Mouse (Mus musculus) layer of hippocampus, postnatal 25 days (tissue): ENCODE results near the gene Cdk5rap1. TPM values are rescaled to one million over a fixed set of nuclear protein-coding genes. Genes with fewer than 3 reads are reported as not detected.
"Not testable (repeated sequence)": the region's sequence is repeated elsewhere in the genome, so short reads cannot be mapped to it uniquely, and the experiment has no call there.

Experiments
- DNase-seq, 2 experiments: peaks; one replicate each; pipeline ENCODE4 v3.0.0; 2022; ENCODE audit warnings: mixed read lengths in 2 of 2, low spot score in 1 of 2; ENCODE audit errors: extremely low spot score in 1 of 2
- total RNA-seq, 2 experiments: library from RNA; stranded (reverse); gene quantifications; 2 replicates each; pipeline ENCODE4 v1.2.3; 2021

Cdk5rap1 gene
- total RNA-seq, 2 experiments from 2014 or later: 17.7 to 18.7 TPM

DNA sequence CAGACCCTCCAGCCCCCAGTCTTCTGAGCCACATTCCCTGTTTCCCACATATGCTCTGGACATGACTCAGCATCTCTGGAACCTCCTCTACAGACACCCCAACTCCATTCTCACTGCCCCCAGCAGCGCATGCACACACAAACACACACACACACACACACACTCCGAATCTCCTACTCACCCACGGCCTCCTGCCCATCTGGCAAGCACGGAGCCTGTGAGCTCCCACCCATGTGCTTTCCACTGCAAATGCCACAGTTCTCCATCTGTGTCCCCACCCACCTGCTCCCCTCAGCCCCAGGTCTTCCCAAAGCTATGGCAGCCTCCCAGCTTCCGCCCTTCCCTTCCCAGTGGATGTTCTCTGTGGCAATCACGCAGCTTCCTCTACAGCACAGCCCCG lies 6.3 kb upstream of the Cdk5rap1 start:
- DNase-seq: peak; percentile 69 to 71

DNA sequence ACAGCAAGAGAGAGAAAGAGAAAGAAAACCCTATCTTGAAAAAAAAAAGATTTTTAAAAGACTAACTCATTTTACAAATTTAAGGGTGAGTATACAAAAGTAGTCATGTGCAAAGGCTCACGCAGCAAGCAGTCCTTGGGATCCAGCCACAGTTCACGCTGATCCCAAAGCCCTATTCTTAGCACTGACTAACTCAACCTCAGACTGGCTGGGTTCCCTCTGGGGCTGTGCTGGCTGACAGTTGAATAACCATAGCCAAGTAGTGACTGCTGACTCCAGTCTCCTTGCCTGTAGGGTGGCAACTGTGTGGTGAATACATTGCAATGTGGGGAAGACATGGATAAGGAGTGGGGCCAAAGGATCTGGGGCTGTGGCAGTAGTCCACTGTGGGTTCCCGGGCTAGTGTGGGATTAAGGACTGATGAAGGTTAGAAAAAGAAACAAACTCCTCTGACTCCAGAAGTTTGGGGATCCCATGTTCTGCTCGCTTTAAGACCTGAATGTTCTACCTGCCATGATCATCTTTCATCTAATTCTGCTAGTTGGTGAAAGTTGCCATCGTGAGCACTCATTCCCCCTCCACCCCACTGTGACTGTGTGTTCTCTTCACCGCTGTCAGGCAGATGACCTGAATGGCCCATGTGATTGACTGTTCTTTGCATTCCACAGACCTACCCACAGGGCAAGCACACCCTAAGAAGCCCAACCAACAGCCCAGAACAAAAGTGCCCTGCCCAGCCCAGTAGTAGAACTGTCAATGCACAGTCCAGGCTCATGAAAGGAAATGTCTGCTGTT lies 2.2 kb upstream of the Cdk5rap1 start:
- no peak for DNase-seq

DNA sequence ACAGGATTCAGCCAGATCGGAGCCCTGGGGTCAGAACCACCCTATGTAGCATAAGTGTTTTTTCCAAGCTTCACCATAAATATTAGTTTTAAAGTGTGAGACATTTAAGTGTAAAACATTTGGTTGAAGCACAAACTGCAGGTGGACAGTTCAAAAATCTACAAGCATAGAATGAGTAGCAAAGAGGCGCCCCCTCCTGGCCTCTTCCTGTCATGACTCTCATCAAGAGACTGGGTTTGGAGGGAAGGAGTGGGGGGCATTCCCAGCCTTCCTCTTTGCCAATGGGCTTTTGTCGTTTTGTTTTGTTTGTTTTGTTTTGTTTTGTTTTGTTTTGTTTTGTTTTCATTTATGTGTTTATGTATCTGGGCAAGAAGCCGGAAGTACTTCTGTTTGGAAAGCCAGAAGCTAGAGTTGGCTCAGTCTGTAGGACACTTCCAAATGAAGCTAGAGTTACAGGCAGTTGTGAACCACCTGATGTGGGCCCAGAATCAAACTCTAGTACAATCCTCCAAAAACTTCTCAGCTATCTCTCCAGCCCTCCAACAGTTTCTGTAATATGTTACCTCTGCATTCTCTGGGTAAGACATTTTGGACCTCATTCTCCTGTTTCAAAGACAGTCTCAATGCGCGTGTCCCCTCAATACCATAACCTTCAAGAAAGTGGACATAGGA lies 1.3 kb upstream of the Cdk5rap1 start:
- DNase-seq: peak; percentile 44 to 72

DNA sequence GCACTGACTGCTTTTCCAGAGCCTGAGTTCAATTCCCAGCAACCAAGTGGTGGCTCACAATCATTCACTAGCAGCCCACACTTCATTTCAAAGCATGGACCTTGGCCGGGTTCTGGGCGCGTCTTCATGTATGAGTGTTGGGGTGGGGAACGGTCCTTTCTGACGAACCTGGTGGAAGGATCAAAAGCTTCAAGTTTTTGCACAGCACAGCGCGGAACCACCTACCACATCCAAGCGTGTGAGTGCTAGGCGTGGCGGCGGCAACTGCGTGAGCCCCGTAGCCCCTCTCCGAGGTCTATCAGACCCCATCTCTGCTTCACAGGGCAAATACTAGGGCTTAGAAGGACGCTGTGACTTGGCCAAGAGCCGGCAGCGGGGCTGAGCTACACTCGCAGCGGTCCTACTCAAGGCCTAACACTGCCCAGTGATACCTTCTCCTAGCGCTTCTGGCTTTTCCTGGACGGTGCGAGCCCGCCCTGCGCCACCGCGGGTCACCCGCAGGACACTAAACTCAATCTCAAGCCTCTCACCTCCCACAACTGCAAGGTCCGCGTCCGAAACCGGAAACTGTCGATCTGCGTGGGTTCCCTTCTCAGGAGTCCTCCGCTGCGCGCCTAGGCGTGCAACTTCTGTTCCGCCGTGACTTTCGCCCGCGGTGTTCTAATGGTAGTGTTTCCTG lies 520 bp downstream of the Cdk5rap1 start:
- DNase-seq: peak; percentile 84 to 86

DNA sequence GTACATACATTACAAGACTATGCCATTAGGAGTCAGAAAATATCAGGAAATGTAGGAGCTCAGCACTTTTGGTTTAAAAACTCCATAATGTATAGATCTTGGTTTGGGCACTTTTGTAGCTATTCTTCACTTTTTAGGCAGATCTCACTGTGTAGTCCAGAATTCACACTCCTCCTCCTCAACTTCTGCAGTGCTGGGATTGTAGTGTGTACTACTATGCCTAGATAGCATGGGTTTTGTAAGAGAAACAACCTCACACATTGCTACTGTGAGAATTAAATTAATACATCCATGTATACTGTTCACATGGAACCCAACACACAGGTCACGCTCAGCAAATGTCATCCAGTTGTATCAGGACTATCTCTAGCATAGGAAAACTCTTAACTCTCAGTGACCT lies 5.3 kb downstream of the Cdk5rap1 start:
- no peak for DNase-seq

DNA sequence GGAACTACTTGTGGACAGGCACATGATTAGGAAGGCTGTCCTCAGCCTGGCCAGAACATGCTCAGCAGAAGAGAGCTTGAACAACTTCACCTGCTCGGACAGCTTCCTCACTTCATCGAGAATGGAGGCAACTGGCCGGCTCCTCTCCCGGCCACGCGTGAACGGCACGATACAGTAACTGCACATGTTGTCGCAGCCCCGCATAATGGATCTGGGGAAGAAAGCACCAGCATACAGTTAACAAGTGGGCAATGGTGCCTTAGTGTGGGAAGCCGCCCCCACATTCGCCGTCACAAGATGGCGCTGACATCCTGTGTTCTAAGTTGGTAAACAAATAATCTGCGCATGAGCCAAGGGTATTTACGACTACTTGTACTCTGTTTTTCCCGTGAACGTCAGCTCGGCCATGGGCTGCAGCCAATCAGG lies 18.8 kb downstream of the Cdk5rap1 start:
- not testable (repeated sequence) for DNase-seq

DNA sequence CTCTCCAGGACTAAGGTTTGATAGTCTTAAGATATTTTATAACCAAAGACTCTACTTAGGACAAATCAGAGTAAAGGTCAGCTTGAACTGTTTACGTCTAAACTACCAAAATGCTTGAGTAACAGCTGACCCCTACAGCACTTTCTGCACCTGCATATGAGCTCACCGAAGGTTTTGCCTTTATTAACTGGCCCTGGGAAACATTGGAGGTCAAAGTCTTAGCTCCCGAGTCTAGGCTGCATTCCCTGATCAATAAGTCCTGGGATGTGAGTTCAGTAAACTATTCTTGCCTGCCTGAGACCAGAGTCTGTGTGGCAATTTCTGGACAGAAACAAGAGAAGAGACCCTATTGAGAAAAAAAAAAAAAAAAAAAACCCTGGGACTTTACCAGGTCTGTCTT lies 24.7 kb downstream of the Cdk5rap1 start:
- no peak for DNase-seq

DNA sequence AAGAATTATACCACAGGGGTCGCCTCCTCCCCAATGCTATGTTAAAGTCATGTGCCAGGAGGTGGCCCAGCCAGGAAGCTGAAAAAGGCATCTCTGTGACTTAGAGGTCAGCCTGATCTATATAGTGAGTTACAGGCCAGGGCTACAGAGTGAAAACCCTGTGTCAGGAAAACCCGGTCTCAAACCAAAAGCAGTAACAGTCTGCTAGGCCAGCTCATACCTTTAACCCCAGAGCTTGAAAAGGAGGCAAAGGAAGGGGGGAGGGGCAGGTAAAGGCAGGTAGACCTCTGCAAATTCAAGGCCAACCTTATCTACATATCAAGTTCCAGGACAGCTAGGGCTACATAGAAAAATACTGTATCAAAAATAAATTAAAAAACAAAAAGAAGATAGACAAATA lies 33.5 kb downstream of the Cdk5rap1 start:
- DNase-seq: no peak

DNA sequence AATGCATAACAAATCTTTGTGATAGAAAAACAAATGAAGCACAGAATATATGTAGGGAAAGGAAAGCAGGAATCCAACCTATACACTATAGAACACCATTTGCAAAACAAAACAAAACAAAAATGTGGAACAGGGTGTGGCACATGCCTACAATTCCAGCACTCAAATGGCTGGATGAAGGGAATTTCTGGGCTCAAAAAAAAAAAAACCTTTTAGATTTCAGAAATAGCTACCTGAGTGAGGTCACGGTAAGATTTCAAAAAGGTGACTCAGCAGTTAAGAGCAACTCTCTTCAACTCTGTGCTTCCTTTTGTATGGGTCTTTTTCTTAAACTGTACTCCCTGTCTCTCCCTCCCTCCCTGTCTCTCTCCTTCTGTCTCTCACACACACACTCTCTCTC lies 34.6 kb downstream of the Cdk5rap1 start:
- DNase-seq: no peak

DNA sequence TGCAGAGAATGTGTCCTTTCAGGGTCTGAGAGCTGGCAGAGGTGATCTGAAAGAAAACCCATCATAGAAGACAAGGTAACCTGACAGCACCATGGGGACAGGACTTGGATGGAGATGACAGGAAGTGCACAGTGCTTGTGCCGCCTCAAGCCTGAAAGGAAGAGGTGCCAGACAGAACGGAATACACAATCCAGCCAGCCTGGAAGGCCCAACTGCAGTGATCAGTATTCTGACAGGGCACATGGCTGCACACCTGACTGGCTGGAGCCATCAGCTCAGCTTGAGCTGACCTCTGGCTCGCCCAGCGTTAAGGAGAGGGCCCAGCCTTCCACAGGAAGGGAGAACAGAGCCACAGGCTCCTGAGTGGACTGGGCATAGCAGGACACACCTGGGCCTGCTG lies 37.2 kb downstream of the Cdk5rap1 start:
- DNase-seq: no peak

DNA sequence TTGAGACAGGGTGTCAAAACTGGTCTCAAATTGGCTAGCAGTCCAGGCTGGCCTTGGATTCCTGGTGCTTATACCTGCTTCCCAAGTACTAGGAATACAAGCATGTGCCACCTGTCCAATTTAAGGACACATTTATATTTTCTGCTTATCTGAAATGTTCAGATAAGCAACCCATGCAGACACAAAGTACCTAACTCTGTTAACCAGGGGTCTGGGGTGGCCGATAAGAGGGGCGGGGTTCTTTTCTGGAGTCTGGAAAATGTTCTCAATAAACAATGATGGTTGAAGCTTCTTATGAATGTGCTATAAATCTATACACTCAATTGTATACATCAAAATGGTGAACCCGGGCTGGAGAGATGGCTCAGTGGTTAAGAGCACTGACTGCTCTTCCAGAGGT lies 46.0 kb downstream of the Cdk5rap1 start:
- no peak for DNase-seq

DNA sequence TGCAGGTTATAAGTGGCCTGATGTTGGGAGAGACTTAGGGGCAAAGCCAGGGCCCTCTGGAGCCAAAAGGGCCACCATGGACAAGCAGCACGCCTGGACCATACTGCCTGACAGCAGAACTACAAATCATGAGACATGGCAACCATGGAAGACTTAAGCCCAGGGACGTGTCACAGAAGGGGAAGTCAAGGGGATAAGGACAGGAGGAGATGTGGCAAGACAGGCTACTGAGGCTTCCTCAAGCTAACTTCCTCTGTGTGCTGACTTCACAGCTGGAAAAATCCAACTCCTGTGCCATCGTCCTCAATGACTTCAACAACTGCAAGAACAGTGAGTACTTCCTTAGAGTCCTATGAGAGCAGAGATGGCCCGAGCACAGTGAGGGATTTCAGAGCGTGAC lies 59.0 kb downstream of the Cdk5rap1 start:
- not testable (repeated sequence) for DNase-seq

DNA sequence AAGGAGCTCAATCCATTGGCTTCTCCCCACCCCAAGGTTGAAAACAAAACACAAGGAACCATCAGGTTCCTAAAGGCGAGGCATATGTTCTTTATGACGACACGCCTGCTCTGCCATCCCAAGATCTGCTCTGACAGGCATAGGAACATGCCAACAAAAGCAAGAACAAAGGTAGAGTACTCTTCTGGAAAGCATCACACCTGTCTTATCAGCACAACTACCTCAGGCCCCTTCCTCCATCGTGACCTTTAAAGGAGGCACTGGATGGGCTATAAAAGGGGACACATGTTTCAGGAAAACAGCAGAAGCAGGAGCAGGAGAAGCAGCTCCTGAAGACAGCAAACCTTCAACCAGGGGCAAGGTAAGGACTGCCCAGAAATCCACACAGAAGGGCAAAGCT lies 65.9 kb downstream of the Cdk5rap1 start, which contains the start of gene Bpifb9b:
TSS of gene Bpifb9b (plus strand) at position 301 of the 400 bp plus-strand sequence.
- DNase-seq: not testable (repeated sequence)

DNA sequence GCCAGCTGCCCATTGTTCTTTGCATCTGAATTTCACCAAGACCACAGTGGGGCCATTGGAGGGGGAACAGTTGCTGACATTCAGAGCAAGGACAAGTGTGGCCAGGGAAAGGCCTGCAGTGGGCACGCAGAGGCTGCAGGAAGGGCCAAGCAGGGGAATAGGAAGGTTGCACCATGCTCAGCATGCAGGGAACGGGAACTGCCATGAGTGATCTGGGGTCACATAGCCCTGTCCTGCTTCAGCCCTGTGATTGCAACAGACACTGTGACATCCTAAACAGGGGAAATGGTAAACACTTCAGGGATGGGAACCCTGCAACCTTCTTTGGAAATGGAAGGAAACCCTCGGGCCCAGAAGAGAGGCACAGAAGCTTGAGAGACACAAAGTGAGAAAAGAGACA lies 68.2 kb downstream of the Cdk5rap1 start:
- not testable (repeated sequence) for DNase-seq

DNA sequence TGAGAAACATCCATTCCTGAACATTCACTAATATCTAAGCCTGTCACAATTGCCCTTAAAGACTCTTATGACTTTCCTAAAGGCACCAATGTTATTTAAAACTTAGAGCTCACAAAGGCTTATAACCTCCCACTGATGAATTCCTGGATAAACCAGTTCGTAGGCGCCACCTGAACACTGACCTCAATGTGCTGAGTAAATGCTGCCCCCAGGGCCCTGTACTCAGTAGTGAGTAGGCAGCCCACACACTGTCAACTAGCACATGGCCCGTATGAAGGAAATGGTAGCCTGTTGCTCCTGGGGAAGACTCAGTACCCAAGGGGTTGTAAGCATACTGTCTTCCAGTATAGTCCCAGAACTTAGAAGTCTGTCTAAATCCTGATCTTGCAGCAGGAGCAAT lies 71.0 kb downstream of the Cdk5rap1 start:
- no peak for DNase-seq

DNA sequence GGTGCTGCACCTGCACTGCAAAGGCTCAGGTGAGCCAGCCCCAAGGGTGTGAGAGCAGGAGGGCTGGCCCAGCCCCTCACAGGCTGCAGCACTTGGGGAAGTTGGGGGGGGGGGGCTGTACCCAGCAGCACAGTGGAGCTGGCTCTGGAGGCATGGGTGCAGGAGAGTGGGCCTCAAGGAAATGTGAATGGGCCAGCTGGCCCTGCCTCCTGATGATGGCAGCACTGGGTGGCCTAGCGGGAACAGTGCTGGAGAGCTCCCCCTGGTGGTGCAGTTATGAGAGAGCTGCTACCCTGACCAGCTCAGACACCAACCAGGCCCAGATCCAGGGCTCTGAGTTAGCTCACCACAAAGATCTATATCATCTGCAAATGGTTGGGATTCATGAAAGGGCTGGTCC lies 72.3 kb downstream of the Cdk5rap1 start:
- peak; percentile 40 to 79 for DNase-seq

DNA sequence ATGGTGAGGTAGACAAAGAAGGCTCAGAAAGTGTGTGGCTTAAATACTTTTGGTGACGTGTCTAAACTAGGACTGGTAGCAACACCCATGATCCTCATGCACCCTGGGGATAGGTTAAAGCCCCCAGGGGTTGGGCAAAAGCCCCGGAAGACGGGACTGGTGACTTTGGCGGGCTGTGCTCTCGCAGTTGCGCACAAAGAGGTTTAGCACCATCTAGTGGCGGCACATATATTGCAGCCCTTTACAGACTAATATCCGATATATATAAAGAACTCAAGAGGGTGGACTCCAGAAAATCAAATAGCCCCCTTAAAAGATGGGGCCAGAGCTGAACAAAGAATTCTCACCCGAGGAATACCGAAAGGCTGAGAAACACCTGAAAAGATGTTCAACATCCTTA lies 78.1 kb downstream of the Cdk5rap1 start:
- DNase-seq: peak in 1 of 2 experiments; percentile 67

DNA sequence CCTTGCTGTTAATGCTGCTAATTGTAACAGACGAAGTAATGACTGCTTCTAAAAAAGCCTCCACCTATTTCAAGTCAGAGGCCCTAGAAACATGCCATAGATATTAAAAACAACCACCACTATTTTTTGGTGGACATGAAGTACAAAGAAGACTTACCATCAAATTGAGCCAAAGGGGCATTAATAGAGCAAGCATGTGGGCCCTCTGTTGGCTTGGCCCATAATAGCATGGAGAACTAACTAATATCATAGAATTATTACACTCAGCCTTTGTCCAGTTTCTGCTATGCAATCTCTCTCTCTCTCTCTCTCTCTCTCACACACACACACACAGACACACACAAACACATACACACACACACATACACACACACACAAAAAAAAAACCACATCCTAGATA lies 80.0 kb downstream of the Cdk5rap1 start:
- no peak for DNase-seq

DNA sequence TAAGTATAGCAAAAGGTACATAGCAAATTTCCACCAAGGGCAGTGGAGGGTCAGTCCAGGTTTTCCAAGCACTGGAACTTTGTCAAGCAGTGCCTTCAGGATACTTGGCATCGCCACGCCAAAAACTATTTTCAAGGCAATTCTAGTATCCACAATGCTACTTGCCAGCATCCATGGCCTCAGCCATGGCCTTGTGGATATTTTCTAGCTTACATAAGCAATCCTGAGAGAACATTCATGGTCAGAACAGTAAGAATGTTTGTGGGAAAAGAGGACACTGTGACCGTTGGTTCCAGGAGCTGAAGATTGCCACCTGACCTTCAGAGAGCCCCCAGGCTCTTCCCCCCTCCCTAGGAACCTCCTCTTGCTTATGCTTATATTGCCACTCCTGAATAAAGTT lies 80.9 kb downstream of the Cdk5rap1 start:
- not testable (repeated sequence) for DNase-seq
